Mouse (Mus musculus): ENCODE measurements around the gene Hectd4. TPM values are rescaled to one million over a fixed set of nuclear protein-coding genes. Genes with fewer than 3 reads are reported as not detected.
"Not testable (repeated sequence)": the region's sequence is repeated elsewhere in the genome, so short reads cannot be mapped to it uniquely, and the experiment has no call there.

Hectd4 gene
- total RNA-seq, 2 experiments from 2014 or later: 13.7 to 13.8 TPM

- DNase-seq: no peak
- H3K27ac ChIP-seq: no peak overlapping the region
- TF ChIP-seq CTCF (IDR thresholded peaks at IDR 0.05): no peak
- H3K4me3 ChIP-seq: no peak overlapping the region
- intact Hi-C loops (cut with DNase I): no loop called here
Measured at GRCm38 (mm10) chr5:121366449-121367225, 146.6 kb downstream of the Hectd4 start.

DNA sequence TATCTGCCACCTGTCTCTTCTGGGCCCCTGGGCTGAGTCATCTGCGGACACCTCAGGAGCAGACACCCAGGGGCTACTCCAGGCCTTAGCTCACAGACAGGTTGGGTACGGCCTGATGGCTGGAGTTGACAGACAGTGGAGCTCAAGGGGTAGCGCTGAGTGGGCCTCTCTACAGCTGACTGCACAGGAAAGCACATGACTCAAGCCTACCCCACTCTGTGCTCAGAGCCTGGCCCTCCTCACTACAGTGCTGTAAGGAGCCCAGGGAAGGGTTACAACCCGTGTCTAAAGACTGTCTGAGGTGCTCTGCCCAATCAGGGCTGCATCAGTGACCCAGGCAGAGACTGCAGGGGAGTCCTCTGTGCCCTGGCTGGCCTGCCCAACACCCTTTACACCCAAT lies 147.2 kb downstream of the Hectd4 start:
- no peak for TF ChIP-seq CTCF (IDR thresholded peaks at IDR 0.05)
- intact Hi-C loops (cut with DNase I): no loop called here
- Histone ChIP-seq H3K27ac (no peak overlapping the region), H3K4me3 (no peak overlapping the region)
- DNase-seq: no peak

DNA sequence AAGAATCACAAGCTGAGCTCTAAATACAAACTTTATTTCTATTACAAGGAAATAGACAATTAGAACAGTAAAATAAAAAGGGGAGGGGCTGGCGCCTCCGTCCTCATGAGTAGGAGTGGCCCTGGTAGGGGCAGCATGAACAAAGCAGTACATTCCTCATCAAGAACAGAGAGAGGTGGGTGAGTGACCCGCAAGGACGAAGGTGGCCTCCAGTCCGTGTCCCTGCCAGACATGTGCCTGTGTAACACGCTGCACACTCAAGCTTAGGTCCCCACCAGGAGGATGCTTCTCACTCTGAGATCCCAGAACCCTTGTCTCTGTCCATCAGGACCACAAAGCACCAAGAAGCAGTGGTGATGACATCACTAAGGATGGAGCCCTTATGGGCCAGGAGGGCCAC lies 151.7 kb downstream of the Hectd4 start:
- no peak for DNase-seq
- intact Hi-C loops (cut with DNase I): no loop called here
- H3K4me3 ChIP-seq: no peak overlapping the region
- TF ChIP-seq CTCF (IDR thresholded peaks at IDR 0.05): no peak
- no peak overlapping the region for H3K27ac ChIP-seq

- TF ChIP-seq CTCF (IDR thresholded peaks at IDR 0.05): no peak
- Histone ChIP-seq H3K4me3 (no peak overlapping the region), H3K27ac (no peak overlapping the region)
- DNase-seq: no peak
- intact Hi-C loops (cut with DNase I): no loop called here
Measured at GRCm38 (mm10) chr5:121374790-121375189, 154.8 kb downstream of the Hectd4 start.

DNA sequence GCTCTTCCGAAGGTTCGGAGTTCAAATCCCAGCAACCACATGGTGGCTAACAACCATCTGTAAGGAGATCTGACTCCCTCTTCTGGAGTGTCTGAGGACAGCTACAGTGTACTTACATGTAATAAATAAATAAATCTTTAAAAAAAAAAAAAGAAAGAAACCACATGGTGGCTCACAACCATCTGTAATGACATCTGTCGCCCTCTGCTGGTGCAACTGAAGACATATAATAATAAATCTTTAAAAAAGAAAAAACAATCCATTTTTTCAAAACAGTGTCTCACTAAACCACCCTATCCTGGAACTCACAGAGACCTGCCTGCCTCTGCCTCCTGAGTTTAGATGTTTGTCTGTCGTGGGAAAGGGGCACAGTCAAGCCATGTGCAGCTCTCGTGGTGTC lies 157.0 kb downstream of the Hectd4 start:
- intact Hi-C loops (cut with DNase I); DNase-seq: not testable (repeated sequence)

GRCm38 (mm10) chr5:121378678-121379256 lies 158.7 kb downstream of the Hectd4 start:
- peak overlapping the region; percentile 59 for H3K27ac ChIP-seq
- intact Hi-C loops (cut with DNase I): no loop called here
- no peak for TF ChIP-seq CTCF (IDR thresholded peaks at IDR 0.05)
- DNase-seq: peak; percentile 51
- no peak overlapping the region for H3K4me3 ChIP-seq

More for the DNA sequence above, 157.0 kb downstream of the Hectd4 start:
- H3K27ac ChIP-seq, H3K4me3 ChIP-seq: not testable (repeated sequence)
- TF ChIP-seq CTCF (IDR thresholded peaks at IDR 0.05): peak; percentile 61

- intact Hi-C loops (cut with DNase I): loop anchor here (5.0 kb wide), 1 partner anchor 163 kb away; no protein-coding TSS in a partner anchor
- H3K27ac ChIP-seq: no peak overlapping the region
- DNase-seq: no peak
- H3K4me3 ChIP-seq: no peak overlapping the region
- peak; percentile 52 for TF ChIP-seq CTCF (IDR thresholded peaks at IDR 0.05)
Measured at GRCm38 (mm10) chr5:121380692-121381091, 160.7 kb downstream of the Hectd4 start.

- intact Hi-C loops (cut with DNase I): loop anchor here (5.0 kb wide), 1 partner anchor 167 kb away; no protein-coding TSS in a partner anchor
- Histone ChIP-seq H3K27ac (peak overlapping the region; percentile 99), H3K4me3 (peak overlapping the region; percentile 90)
- no peak for DNase-seq
- TF ChIP-seq CTCF (IDR thresholded peaks at IDR 0.05): no peak
Measured at GRCm38 (mm10) chr5:121383857-121384756, 164.1 kb downstream of the Hectd4 start.

- no peak for DNase-seq
- TF ChIP-seq CTCF (IDR thresholded peaks at IDR 0.05): no peak
- Histone ChIP-seq H3K27ac (peak overlapping the region; percentile 99), H3K4me3 (peak overlapping the region; percentile 90)
- intact Hi-C loops (cut with DNase I): loop anchor here (5.0 kb wide), 1 partner anchor 168 kb away; no protein-coding TSS in a partner anchor
Measured at GRCm38 (mm10) chr5:121384757-121385460, 164.9 kb downstream of the Hectd4 start.

DNA sequence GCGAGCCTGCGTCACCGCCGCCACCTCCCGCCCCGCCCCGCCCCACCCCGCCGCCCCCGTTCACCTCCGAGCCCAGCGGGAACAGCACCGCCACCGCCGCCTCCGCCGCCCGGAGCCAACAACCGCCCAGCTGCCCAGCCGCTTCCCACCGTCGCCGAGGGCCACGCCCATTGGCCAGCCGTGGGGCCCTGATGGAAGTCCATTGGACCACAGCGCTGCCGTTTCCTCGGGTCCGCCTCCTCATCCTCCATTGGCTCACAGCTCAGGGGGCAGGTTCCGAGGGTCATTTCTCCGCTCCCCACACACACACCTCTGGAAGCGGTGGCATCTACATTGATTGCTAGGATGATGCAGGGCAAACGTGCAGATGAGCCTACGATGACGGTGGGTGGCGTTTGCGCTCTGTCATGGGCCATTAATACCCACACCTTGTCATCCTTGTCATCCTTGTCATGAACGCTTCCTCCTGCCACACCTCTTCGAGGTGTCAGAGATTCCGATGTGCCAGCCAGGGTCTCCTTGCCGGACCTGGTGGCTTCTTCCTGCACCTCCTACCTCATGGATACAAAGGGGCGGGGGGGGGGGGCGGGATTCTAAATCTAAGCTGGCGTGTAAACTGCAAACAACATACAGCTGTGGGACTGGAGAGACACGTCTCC lies 165.6 kb downstream of the Hectd4 start, which contains the start of gene Trafd1:
Gene Trafd1 (minus strand): TSS at position 172 of the 659 bp plus-strand sequence.
- DNase-seq: peak; percentile 99
- Histone ChIP-seq H3K4me3 (peak within 1 kb of the TSS; percentile 90), H3K27ac (peak within 1 kb of the TSS; percentile 99)
- no peak for TF ChIP-seq CTCF (IDR thresholded peaks at IDR 0.05)
- intact Hi-C loops (cut with DNase I): no loop called here

DNA sequence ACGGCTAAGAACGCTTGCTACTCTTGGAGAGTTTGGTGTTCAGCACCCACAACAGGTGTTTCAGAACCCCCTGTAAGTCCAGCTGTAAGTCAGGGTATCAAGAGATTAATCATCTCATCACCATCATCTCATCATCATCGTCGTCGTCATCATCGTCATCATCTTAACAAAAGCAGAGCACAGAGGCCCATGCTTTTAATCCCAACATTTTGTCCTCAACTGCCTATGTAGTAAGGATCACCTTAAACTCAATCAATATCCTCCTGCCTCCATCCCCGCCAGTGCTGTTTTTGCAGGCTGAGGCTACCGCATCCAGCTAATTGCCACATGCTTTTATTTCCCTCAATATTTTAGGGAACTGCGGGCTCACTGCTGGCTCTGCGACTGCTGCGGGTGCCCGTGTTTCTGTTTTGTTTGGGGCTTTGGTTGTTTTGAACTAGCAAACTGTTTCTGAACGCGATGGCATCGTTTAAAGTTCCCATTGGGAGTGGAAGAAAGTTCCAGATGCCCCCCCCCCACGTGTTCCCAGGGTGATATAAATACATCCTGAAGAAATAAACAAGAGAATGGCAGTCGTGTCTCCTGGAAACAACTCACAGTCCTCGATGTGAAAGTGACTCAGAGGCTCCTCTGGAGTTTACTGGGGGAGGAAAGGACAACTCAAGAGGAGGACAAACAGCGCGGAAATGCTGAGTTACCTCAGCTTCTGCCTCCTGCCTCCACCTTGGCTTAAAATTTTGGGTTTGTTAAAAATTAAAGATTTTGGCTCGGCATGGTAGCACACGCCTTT lies 166.3 kb downstream of the Hectd4 start:
- Histone ChIP-seq H3K4me3 (peak overlapping the region; percentile 90), H3K27ac (peak overlapping the region; percentile 99)
- TF ChIP-seq CTCF (IDR thresholded peaks at IDR 0.05): no peak
- intact Hi-C loops (cut with DNase I): no loop called here
- no peak for DNase-seq
